Mouse (Mus musculus) embryonic facial prominence, embryonic 11.5 days (tissue): ENCODE measurements around the gene Gm4907. TPM values are rescaled to one million over a fixed set of nuclear protein-coding genes. Genes with fewer than 3 reads are reported as not detected.
"Not testable (repeated sequence)": the region's sequence is repeated elsewhere in the genome, so short reads cannot be mapped to it uniquely, and the experiment has no call there.

Experiments
- ATAC-seq: fragments of 200-750 bp; cut with Nextera tagmentation; replicated peaks from 2 replicates; pipeline ENCODE4 v1.8.0; 2017; ENCODE audit warnings: low read depth; ENCODE audit not compliant: insufficient number of reproducible peaks, low FRiP score, low TSS enrichment
- DNase-seq: peaks from one replicate; pipeline ENCODE4 v3.0.0-alpha.2; 2015; ENCODE audit warnings: low spot score
- H3K27ac ChIP-seq: fragments of 300-500 bp; sonication (generic); replicated peaks from 2 replicates; pipeline ENCODE4 v1.5.1; 2014; ENCODE audit warnings: mild to moderate bottlenecking, low read depth, low read length, control low read depth
- H3K27me3 ChIP-seq: fragments of 300-500 bp; sonication (generic); 2 replicates; pipeline ENCODE4 v1.6.1; 2014; ENCODE audit warnings: mild to moderate bottlenecking, low read length, moderate library complexity, mixed read lengths; ENCODE audit not compliant: control insufficient read depth, insufficient read depth
- H3K36me3 ChIP-seq: fragments of 300-500 bp; sonication (generic); replicated peaks from 2 replicates; pipeline ENCODE4 v1.6.1; 2014; ENCODE audit warnings: low read depth, mild to moderate bottlenecking, low read length, moderate library complexity, mixed read lengths; ENCODE audit not compliant: control insufficient read depth, insufficient read depth
- H3K4me1 ChIP-seq: fragments of 300-500 bp; sonication (generic); 2 replicates; pipeline ENCODE4 v1.6.1; 2014; ENCODE audit warnings: low read length, mixed read lengths; ENCODE audit not compliant: control insufficient read depth, insufficient read depth
- H3K4me2 ChIP-seq: fragments of 300-500 bp; sonication (generic); 2 replicates; pipeline ENCODE4 v1.6.1; 2014; ENCODE audit warnings: low read depth, mild to moderate bottlenecking, control low read depth, low read length, moderate library complexity
- H3K4me3 ChIP-seq: fragments of 300-500 bp; sonication (generic); 2 replicates; pipeline ENCODE4 v1.5.1; 2014; ENCODE audit warnings: low read depth, low read length, control low read depth
- H3K9ac ChIP-seq: fragments of 300-500 bp; sonication (generic); replicated peaks from 2 replicates; pipeline ENCODE4 v1.6.1; 2014; ENCODE audit warnings: mild to moderate bottlenecking, control low read depth, low read length
- H3K9me3 ChIP-seq: fragments of 300-500 bp; sonication (generic); replicated peaks from 2 replicates; pipeline ENCODE4 v1.6.1; 2016; ENCODE audit warnings: mild to moderate bottlenecking, low read length, inconsistent platforms, mixed read lengths; ENCODE audit not compliant: control insufficient read depth
- WGBS: fragments of 180-500 bp; shearing (Covaris S2); extraction: QIAGEN DNeasy Blood & Tissue Kit; methylation state at CpG from one replicate; pipeline ENCODE4 v1.1.7; 2014; 5-methylcytosine and 5-hydroxymethylcytosine counted together
- polyA plus RNA-seq: library from polyadenylated mRNA; unstranded; fragments of >200 nt; fragmentation: Nextera tagmentation; extraction: Ambion mirVana; gene quantifications from 2 replicates; pipeline ENCODE4 v1.2.1, GENCODE M21; 2014

Gm4907 gene
- not detected in 2 replicates for polyA plus RNA-seq

DNA sequence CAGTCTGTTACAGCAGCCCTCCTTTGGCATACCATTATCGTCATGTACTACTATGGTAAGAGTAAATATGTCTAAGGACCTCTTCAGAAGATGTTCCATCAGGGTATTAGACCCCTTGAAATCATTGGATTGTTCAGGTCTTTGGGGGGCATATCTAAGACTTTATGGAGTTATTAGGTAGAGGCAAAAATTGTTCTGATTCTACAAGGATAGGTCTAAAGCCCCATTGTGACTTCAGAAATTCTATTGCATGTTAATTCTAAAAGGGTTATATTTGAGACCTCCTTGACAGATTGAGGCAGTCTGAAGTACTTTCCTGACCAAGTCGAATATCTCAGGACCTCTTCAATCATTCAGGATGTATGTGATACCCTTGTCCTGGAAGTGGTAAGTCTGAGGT is at the start of gene Gm4907:
TSS of gene Gm4907 (plus strand) at position 301 of the 400 bp plus-strand sequence.
- H3K9ac ChIP-seq, H3K36me3 ChIP-seq, H3K4me2 ChIP-seq, H3K4me3 ChIP-seq, DNase-seq, H3K27me3 ChIP-seq, H3K27ac ChIP-seq, H3K4me1 ChIP-seq, ATAC-seq, H3K9me3 ChIP-seq: not testable (repeated sequence)
- 58% methylated on average over 2 of the region's 2 CpGs for WGBS

GRCm38 (mm10) chrX:23833784-23834183 is 48.6 kb upstream of the Gm4907 start:
- not testable (repeated sequence) for H3K27ac ChIP-seq, H3K4me2 ChIP-seq, H3K36me3 ChIP-seq, H3K9ac ChIP-seq, H3K9me3 ChIP-seq, H3K4me3 ChIP-seq, ATAC-seq, DNase-seq, H3K27me3 ChIP-seq, H3K4me1 ChIP-seq
- WGBS, result 90% methylated on average over 11 of the region's 11 CpGs

DNA sequence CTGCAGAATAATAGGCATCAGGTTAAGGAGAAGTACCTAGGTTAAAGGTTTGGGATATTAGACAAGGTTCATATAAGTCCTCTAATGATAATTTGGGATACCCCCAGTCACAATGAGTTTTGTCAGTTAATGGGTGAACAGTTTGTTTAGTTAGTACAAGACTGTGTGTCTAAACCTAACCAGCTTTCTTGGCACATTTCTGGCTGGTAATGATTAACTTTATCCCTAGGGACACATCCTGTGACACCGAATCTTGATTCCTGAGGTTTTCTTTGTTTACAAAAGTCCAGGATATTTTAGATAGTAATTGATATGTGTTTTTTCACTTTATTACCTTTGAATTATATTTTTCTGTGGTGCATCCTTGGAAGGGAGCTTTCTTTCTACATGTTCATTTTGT is 41.4 kb upstream of the Gm4907 start:
- Histone ChIP-seq H3K4me3 (no peak overlapping the region), H3K4me2 (no peak overlapping the region), H3K27ac (no peak overlapping the region), H3K9me3 (no peaks in the 10 kb centered on the region), H3K36me3 (no peaks in the 10 kb centered on the region), H3K4me1 (no peaks in the 10 kb centered on the region), H3K9ac (no peak overlapping the region), H3K27me3 (no peaks in the 10 kb centered on the region)
- WGBS, result 71% methylated on average over 1 of the region's 1 CpGs
- no peak for DNase-seq
- ATAC-seq, result no peak

- Histone ChIP-seq H3K4me3 (no peak overlapping the region), H3K9ac (no peak overlapping the region), H3K4me1 (no peaks in the 10 kb centered on the region), H3K27ac (no peak overlapping the region), H3K36me3 (no peaks in the 10 kb centered on the region), H3K9me3 (no peaks in the 10 kb centered on the region), H3K27me3 (no peaks in the 10 kb centered on the region), H3K4me2 (no peak overlapping the region)
- no peak for ATAC-seq
- 72% methylated on average over 2 of the region's 2 CpGs for WGBS
- no peak for DNase-seq
Observed at GRCm38 (mm10) chrX:23954161-23954560, 71.8 kb downstream of the Gm4907 start.

Other genes starting within 250 kb of the Gm4907 start
- gene Wdr44, start 189.5 kb upstream of the Gm4907 start, polyA plus RNA-seq, result 5.2 and 5.3 TPM in 2 replicates
- not detected in 2 replicates for gene Gm4985, start 76.4 kb downstream of the Gm4907 start, polyA plus RNA-seq